Mouse (Mus musculus): ENCODE measurements at regions not wholly inside any gene's neighbourhood (a gene's known extent, or its start where the extent isn't known, plus 50 kb on each side); places are given as distances from the start of the nearest gene placed in this dataset.

GRCm38 (mm10) chr16:93384039-93384537 is 219.8 kb downstream of the Setd4 start:
- no peak for DNase-seq

DNA sequence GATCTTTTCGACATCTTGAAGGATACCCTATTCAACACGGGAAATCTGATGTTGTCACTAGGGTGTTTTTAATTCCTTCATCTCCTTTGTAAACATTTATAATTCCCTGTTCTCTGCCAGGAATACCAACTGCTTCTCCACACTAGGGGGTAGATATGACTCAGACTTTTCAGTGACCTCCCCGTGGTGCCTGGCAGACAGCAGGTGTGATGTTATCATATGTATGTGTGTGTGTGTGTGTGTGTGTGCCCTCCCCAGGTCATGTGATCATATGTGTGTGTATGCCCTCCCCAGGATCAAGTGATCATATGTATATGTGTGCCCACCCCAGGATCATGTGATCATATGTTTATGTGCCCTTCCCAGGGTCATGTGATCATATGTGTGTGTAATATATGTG is 220.9 kb downstream of the Setd4 start:
- no peak for DNase-seq

GRCm38 (mm10) chr16:93380717-93381671 is 222.9 kb downstream of the Setd4 start:
- DNase-seq, result no peak

DNA sequence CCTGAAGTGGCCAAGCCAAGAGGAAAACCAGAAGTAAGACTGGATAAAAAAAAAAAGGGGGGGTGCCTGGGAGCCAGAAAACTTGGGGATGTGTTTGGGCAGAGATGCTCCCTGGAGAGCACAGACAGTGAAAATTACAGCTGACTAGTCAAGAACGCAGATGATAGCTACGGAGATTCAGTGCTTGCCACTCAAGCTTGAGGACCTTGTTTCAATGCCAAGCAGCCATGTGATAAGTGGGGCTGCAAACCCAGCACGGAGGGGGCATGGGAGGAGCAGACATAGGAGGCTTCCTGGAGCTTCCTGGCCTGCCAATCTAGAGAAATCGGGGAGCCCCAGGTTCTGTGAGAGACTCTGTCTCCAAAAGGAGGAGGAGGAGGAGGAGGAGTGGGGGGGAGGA is 223.7 kb downstream of the Setd4 start:
- DNase-seq, result no peak

DNA sequence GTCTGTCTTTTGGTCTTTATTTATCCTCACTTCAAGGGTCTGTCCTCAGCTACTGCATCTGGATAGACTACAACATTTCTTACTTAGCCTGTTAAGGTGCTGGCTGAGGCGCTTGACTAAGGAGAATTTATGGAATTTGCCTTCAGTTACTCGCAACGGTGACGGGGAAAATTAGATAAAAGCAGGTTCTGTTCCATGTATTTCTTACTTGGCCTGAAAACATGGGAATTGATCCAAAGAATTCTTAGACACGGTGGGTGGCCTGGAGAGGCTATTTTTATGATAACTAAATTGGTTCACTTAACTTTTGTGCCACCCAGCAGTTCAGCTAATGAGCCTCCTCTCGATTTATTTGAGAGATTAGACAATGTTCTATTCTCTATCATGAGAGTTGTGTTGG is 224.3 kb downstream of the Setd4 start:
- no peak for DNase-seq

DNA sequence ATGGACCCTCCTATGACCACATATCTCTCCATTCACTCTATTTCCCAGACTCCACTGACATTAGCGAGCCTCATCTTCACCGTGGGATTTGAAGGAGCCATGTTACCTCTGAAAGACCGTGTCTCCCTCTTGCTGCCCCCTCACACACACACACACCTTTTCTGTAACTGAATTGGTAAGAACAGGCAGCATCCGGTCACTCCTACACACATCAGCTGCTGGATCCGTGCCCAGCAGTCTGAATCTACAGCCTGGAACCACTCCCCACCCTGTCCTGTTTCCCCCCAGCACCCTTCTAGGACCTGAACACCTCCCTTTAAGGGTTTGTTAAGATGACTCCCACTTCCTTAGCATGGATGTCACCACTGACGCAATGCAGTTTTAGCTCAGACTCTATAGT is 229.2 kb downstream of the Setd4 start:
- DNase-seq, result no peak

- DNase-seq, result peak; percentile 14
Measured at GRCm38 (mm10) chr16:93369766-93370146, 234.1 kb downstream of the Setd4 start.

- no peak for DNase-seq
Measured at GRCm38 (mm10) chr16:93368824-93369765, 234.8 kb downstream of the Setd4 start.

GRCm38 (mm10) chr16:93367995-93368394 is 235.9 kb downstream of the Setd4 start:
- DNase-seq, result no peak

DNA sequence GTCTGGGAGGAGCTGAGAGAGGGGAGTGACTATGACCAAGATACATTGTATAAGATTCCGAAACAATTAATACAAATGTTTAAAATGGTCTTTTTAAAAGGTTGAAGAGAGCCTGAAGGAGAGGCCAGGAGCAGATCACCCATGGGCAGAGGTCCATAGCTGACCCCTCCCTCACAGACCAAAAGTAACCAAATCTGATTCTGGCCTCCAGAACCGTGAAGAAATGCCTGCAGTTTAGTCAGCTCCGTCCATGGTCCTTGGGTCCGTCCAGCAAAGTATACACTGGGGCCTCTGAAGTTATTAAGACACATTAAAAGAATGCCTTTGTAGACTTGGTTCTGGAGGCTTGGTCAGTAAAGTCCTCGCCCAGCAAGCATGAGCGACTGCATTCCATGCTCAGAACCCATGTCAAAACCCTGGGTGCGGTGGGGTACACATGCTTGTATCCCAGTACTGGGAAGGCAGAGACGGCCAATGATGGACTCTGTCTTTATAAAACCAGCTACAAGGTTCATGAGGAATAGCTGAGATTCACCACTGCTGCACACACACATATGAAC is 236.5 kb downstream of the Setd4 start:
- DNase-seq, result no peak

GRCm38 (mm10) chr16:93366383-93366941 is 237.4 kb downstream of the Setd4 start:
- DNase-seq, result no peak

DNA sequence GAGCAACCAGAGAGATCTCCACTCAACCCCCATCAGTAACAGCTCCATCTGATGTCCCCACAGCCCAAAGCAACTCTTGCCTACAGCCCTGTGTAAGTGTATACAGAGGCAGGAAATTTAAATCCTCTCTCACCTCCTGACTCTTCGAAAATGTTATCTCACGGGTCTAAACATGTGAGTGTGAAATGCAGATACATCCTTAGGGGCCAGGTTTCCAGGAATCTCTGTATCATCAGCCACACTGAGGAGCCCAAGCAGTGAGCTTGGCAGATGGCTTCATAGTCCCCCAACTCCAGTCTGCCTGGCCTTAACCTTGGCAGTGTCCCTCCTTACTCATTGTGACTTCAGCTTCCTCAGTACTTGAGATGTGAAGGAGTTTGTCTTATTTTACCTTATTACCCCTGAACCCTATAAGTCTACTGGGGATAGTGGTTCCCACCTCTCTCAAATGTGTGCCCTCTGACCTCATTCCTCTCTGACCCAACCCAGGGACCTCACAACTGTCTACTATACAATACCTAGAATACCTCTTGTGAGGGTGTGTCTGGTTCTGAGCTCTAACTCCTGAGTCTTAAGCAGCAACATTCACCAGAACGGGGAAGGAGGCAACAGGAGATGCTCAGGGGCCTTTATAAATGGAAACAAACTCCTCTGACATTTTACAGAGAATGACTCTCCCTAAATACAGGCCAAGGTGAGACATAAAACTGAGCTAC is 238.5 kb downstream of the Setd4 start:
- no peak for DNase-seq

GRCm38 (mm10) chr16:93359772-93360171 is 244.1 kb downstream of the Setd4 start:
- no peak for DNase-seq

DNA sequence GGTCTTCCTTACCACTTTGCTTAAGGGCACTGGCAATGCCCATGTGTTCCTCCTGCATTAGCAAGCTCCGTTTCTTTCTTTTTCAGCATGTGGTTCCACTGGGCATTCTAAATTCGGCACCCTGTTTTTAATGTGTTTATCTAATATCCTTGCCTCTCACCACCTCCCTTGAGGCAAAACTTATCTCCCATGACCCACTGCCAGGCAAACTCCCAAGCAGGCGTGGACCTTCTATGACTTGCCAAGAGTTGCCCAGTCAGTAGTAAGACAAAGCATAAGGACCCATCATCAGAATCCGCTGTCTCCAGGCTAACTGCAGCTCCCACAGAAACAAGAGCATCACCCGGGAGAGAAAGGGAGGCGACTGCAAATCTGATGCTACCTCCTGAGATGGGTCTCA is 245.2 kb downstream of the Setd4 start:
- no peak for DNase-seq

GRCm38 (mm10) chr16:93358166-93358565 is 245.7 kb downstream of the Setd4 start:
- DNase-seq, result no peak

DNA sequence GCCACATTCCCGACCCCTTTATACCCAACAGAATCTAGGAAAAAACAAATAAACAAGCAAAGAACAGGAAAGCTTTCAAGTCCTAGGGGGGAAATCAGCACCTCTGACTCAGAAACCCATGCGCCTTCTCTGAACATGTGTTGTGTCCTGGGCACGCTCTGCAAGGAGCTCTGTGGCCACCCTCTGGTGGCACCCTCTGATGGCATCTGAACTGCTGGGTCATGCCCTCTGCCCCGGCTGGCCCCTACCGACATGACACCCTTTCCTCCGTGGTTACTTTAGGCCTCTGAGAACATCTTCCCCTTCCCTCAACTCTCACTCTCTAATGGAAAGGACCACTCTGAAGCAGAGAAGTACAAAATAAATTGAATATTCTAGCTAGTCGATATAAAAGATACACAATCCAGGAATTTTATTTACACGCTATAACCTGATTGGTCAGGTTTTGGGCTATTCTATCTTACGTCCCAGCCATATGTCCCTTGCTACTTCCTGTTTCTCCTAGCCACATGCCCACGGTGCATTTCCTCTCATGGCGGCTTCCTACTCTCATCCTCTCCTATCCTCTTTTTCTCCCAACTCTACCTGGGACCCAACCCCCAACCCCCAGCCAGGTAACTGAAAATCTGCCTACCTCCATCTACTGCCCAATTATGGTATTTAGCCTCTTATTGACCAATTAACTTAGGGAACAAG is 248.5 kb downstream of the Setd4 start:
- no peak for DNase-seq

DNA sequence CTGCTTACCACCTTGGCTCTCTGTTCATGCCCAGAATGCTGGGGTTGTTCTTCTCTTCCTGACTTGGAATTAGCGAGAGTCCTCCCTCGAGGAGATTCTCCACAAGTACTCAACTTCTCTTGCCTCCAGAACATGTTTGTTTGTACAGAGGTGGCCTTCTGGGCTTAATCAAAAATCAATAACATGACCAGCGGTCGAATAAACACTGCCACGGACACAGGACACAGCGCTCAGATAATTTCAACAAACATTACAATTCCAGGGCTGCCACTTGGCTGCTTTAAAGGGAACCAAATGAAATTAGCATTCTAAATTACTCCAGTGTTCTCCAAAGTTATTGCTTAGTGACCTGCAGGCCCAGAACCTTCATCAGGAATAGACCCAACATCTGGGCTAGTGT is 249.9 kb downstream of the Setd4 start:
- no peak for DNase-seq

DNA sequence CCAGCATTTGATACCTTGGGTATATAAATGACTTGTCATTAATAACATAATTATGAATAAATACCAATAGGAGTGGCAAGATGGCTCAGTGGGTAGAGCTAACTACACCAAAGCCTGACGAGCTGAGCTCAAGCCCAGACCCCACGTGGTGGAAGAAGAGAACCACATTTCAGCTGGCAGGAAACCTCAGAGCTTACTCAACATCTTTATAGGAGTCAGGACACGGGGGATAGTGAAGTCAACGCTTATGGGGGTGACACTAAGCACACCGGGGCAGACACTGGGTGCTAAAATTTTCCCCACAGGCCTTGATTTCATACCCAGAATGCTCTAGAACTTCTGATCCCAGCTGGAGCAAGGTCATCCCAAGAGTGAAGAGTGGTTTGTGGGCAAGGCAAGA is 259.3 kb downstream of the Setd4 start:
- DNase-seq, result no peak

DNA sequence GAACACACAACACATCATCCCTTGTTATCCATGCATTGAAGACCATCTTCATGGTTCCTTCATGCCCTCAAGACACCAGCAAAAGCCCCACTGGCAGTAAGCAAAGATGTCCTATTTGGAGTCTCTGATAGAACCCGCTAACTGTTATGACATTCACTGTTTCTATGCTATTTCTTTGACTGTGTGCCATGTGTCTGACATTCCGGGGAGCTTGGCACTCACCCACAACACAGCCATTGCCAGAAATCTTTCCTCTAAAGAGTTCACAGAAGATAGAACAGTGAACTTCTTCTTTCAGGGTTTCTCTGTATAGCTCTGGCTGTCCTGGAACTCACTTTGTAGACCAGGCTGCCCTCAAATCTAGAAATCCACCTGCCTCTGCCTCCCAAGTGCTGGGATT is 261.2 kb downstream of the Setd4 start:
- no peak for DNase-seq

GRCm38 (mm10) chr16:93341791-93342190 is 262.1 kb downstream of the Setd4 start:
- DNase-seq, result no peak

GRCm38 (mm10) chr16:93338806-93339205 is 265.1 kb downstream of the Setd4 start:
- DNase-seq, result no peak

Data from lung, postnatal 14 days (tissue).